Mouse (Mus musculus): ENCODE results near the gene Nt5m.

DNA sequence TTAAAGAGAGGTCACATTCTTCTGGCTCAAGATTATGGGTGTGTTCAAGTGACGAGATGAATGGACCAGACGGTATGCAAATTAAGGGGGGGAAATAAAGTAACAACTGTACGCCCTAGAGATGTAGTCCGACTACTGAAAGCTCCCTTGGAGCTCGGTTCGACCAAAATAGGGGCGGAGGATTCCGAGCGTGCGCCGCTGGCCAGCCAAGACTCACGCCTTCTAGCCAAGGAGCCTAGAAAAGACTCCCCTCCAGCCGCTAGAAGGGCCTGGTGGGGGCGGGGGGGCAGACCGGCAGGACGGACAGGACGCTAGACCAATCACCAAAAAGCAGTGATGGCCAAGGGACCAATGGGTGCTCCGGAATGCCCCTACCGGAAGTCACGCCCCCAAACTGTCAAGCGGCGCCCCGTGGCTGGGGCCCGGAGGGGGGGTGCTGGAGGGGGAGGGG, at the start of gene Nt5m:
- TF ChIP-seq USF1 (IDR thresholded peaks at IDR 0.05; ENCODE audit: low read depth) = no peak
- no peak for TF ChIP-seq POLR2A (IDR thresholded peaks at IDR 0.05; ENCODE audit: insufficient read length, low read depth)
- no peak for TF ChIP-seq TCF12 (IDR thresholded peaks at IDR 0.05; ENCODE audit: insufficient read depth, poor library complexity, severe bottlenecking)
- no peak for TF ChIP-seq CEBPB (IDR thresholded peaks at IDR 0.05; ENCODE audit: insufficient read depth, poor library complexity, severe bottlenecking)
- no peak for TF ChIP-seq MAX (IDR thresholded peaks at IDR 0.05; ENCODE audit: low read depth)
- TF ChIP-seq POLR2AphosphoS2 (IDR thresholded peaks at IDR 0.05; ENCODE audit: insufficient read length, low read depth) = no peak
- no peak for TF ChIP-seq TCF3 (IDR thresholded peaks at IDR 0.05; ENCODE audit: insufficient read length, low read depth)
